Mouse (Mus musculus): Measurements from ENCODE around the gene Zfp697. TPM values are rescaled to one million over a fixed set of nuclear protein-coding genes. Genes with fewer than 3 reads are reported as not detected.
"Not testable (repeated sequence)": the region's sequence is repeated elsewhere in the genome, so short reads cannot be mapped to it uniquely, and the experiment has no call there.

Zfp697 gene
- polyA plus RNA-seq, 1 experiment from 2014 or later, result 10.0 TPM

GRCm38 (mm10) chr3:98588707-98589106 lies 206.4 kb downstream of the Zfp697 start, which contains the start of gene Gm10681:
Gene Gm10681, minus strand, starts transcription at chr3:98588807.
- Histone ChIP-seq H3K4me1 (no peaks in the 10 kb centered on the region), H3K36me3 (no peaks in the 10 kb centered on the region)

GRCm38 (mm10) chr3:98613540-98613939 lies 231.3 kb downstream of the Zfp697 start:
- H3K4me3 ChIP-seq; H3K4me1 ChIP-seq; DNase-seq (ENCODE audit: low spot score); H3K9me3 ChIP-seq; H3K27me3 ChIP-seq (ENCODE audit: insufficient read depth, poor library complexity, severe bottlenecking); H3K27ac ChIP-seq; H3K36me3 ChIP-seq: not testable (repeated sequence)

More at GRCm38 (mm10) chr3:98588707-98589106, 206.4 kb downstream of the Zfp697 start, which contains the start of gene Gm10681:
- no peaks in the 10 kb centered on the region for H3K27me3 ChIP-seq (ENCODE audit: insufficient read depth, poor library complexity, severe bottlenecking)
- DNase-seq (ENCODE audit: low spot score), result no peak
- H3K9me3 ChIP-seq, result no peaks in the 10 kb centered on the region
- H3K27ac ChIP-seq, result no peak within 1 kb of the TSS
- H3K4me3 ChIP-seq, result no peak within 1 kb of the TSS

- Histone ChIP-seq H3K27me3 (ENCODE audit: insufficient read depth, poor library complexity, severe bottlenecking) (no peaks in the 10 kb centered on the region), H3K4me1 (no peaks in the 10 kb centered on the region), H3K4me3 (no peak overlapping the region), H3K9me3 (no peaks in the 10 kb centered on the region), H3K36me3 (no peaks in the 10 kb centered on the region), H3K27ac (no peak overlapping the region)
- no peak for DNase-seq (ENCODE audit: low spot score)
These were observed 231.7 kb downstream of the Zfp697 start for GRCm38 (mm10) chr3:98613963-98614362.

GRCm38 (mm10) chr3:98614406-98614927 lies 232.2 kb downstream of the Zfp697 start:
- H3K9me3 ChIP-seq; H3K27me3 ChIP-seq (ENCODE audit: insufficient read depth, poor library complexity, severe bottlenecking); H3K4me1 ChIP-seq; DNase-seq (ENCODE audit: low spot score); H3K27ac ChIP-seq; H3K36me3 ChIP-seq; H3K4me3 ChIP-seq: not testable (repeated sequence)
- WGBS, result 50% methylated on average over 2 of the region's 2 CpGs

- DNase-seq (ENCODE audit: low spot score); H3K27me3 ChIP-seq (ENCODE audit: insufficient read depth, poor library complexity, severe bottlenecking); H3K9me3 ChIP-seq; H3K36me3 ChIP-seq; H3K4me1 ChIP-seq; H3K4me3 ChIP-seq; H3K27ac ChIP-seq: not testable (repeated sequence)
- WGBS, result 22% methylated on average over 2 of the region's 2 CpGs
These were observed 234.0 kb downstream of the Zfp697 start for GRCm38 (mm10) chr3:98616244-98616643.

- WGBS, result 55% methylated on average over 1 of the region's 1 CpGs
- DNase-seq (ENCODE audit: low spot score); H3K4me1 ChIP-seq; H3K36me3 ChIP-seq; H3K27me3 ChIP-seq (ENCODE audit: insufficient read depth, poor library complexity, severe bottlenecking); H3K27ac ChIP-seq; H3K4me3 ChIP-seq; H3K9me3 ChIP-seq: not testable (repeated sequence)
These were observed 234.5 kb downstream of the Zfp697 start for GRCm38 (mm10) chr3:98616786-98617185.

- Histone ChIP-seq H3K4me1 (no peaks in the 10 kb centered on the region), H3K36me3 (no peaks in the 10 kb centered on the region), H3K27ac (no peak overlapping the region), H3K4me3 (no peak overlapping the region), H3K9me3 (no peaks in the 10 kb centered on the region), H3K27me3 (ENCODE audit: insufficient read depth, poor library complexity, severe bottlenecking) (no peaks in the 10 kb centered on the region)
- DNase-seq (ENCODE audit: low spot score), result no peak
- 78% methylated on average over 3 of the region's 3 CpGs for WGBS
These were observed 247.4 kb downstream of the Zfp697 start for GRCm38 (mm10) chr3:98629633-98630032.

GRCm38 (mm10) chr3:98630152-98630551 lies 247.9 kb downstream of the Zfp697 start, which contains the start of gene Hsd3b5:
Gene Hsd3b5, minus strand, starts transcription at chr3:98630252.
- H3K9me3 ChIP-seq, result no peaks in the 10 kb centered on the region
- no peaks in the 10 kb centered on the region for H3K4me1 ChIP-seq
- no peaks in the 10 kb centered on the region for H3K36me3 ChIP-seq
- no peak within 1 kb of the TSS for H3K4me3 ChIP-seq
- DNase-seq (ENCODE audit: low spot score), result no peak
- H3K27me3 ChIP-seq (ENCODE audit: insufficient read depth, poor library complexity, severe bottlenecking), result no peaks in the 10 kb centered on the region
- no peak within 1 kb of the TSS for H3K27ac ChIP-seq

GRCm38 (mm10) chr3:98635145-98635544 lies 252.9 kb downstream of the Zfp697 start:
- Histone ChIP-seq H3K27me3 (ENCODE audit: insufficient read depth, poor library complexity, severe bottlenecking) (no peaks in the 10 kb centered on the region), H3K27ac (no peak overlapping the region), H3K4me1 (no peaks in the 10 kb centered on the region), H3K9me3 (no peaks in the 10 kb centered on the region), H3K36me3 (no peaks in the 10 kb centered on the region), H3K4me3 (no peak overlapping the region)
- WGBS, result 86% methylated on average over 1 of the region's 1 CpGs
- DNase-seq (ENCODE audit: low spot score), result no peak

GRCm38 (mm10) chr3:98680786-98681185 lies 298.5 kb downstream of the Zfp697 start:
- Histone ChIP-seq H3K9me3 (no peaks in the 10 kb centered on the region), H3K36me3 (no peaks in the 10 kb centered on the region), H3K27me3 (ENCODE audit: insufficient read depth, poor library complexity, severe bottlenecking) (no peaks in the 10 kb centered on the region), H3K4me3 (no peak overlapping the region), H3K4me1 (no peaks in the 10 kb centered on the region), H3K27ac (no peak overlapping the region)
- no peak for DNase-seq (ENCODE audit: low spot score)

GRCm38 (mm10) chr3:98682401-98682800 lies 300.1 kb downstream of the Zfp697 start:
- H3K36me3 ChIP-seq, result no peaks in the 10 kb centered on the region
- H3K4me3 ChIP-seq, result no peak overlapping the region
- H3K27ac ChIP-seq, result no peak overlapping the region
- H3K9me3 ChIP-seq, result no peaks in the 10 kb centered on the region
- H3K27me3 ChIP-seq (ENCODE audit: insufficient read depth, poor library complexity, severe bottlenecking), result no peaks in the 10 kb centered on the region
- WGBS, result 73% methylated on average over 1 of the region's 1 CpGs
- no peaks in the 10 kb centered on the region for H3K4me1 ChIP-seq
- no peak for DNase-seq (ENCODE audit: low spot score)

GRCm38 (mm10) chr3:98720740-98721139 lies 338.5 kb downstream of the Zfp697 start:
- Histone ChIP-seq H3K36me3 (no peaks in the 10 kb centered on the region), H3K27me3 (ENCODE audit: insufficient read depth, poor library complexity, severe bottlenecking) (no peaks in the 10 kb centered on the region), H3K9me3 (no peaks in the 10 kb centered on the region), H3K4me3 (no peak overlapping the region), H3K4me1 (no peaks in the 10 kb centered on the region), H3K27ac (no peak overlapping the region)
- DNase-seq (ENCODE audit: low spot score), result no peak

- Histone ChIP-seq H3K36me3 (no peaks in the 10 kb centered on the region), H3K27ac (no peak within 1 kb of the TSS), H3K4me3 (no peak within 1 kb of the TSS), H3K27me3 (ENCODE audit: insufficient read depth, poor library complexity, severe bottlenecking) (no peaks in the 10 kb centered on the region), H3K4me1 (no peaks in the 10 kb centered on the region), H3K9me3 (no peaks in the 10 kb centered on the region)
- DNase-seq (ENCODE audit: low spot score), result no peak
- WGBS, result 64% methylated on average over 1 of the region's 1 CpGs
These were observed 342.1 kb downstream of the Zfp697 start, which contains the start of gene Hsd3b2 for GRCm38 (mm10) chr3:98724376-98724775. Gene Hsd3b2, minus strand, starts transcription at chr3:98724543.

GRCm38 (mm10) chr3:98726281-98726680 lies 344.0 kb downstream of the Zfp697 start:
- 71% methylated on average over 2 of the region's 2 CpGs for WGBS

More at GRCm38 (mm10) chr3:98726281-98726680, 344.0 kb downstream of the Zfp697 start:
- H3K36me3 ChIP-seq, result no peaks in the 10 kb centered on the region
- no peaks in the 10 kb centered on the region for H3K4me1 ChIP-seq
- no peak overlapping the region for H3K27ac ChIP-seq
- H3K9me3 ChIP-seq, result no peaks in the 10 kb centered on the region
- H3K4me3 ChIP-seq, result no peak overlapping the region
- H3K27me3 ChIP-seq (ENCODE audit: insufficient read depth, poor library complexity, severe bottlenecking), result no peaks in the 10 kb centered on the region
- no peak for DNase-seq (ENCODE audit: low spot score)
